Mouse (Mus musculus): Measurements from ENCODE around the gene Dnaja4.

Dnaja4 gene

DNA sequence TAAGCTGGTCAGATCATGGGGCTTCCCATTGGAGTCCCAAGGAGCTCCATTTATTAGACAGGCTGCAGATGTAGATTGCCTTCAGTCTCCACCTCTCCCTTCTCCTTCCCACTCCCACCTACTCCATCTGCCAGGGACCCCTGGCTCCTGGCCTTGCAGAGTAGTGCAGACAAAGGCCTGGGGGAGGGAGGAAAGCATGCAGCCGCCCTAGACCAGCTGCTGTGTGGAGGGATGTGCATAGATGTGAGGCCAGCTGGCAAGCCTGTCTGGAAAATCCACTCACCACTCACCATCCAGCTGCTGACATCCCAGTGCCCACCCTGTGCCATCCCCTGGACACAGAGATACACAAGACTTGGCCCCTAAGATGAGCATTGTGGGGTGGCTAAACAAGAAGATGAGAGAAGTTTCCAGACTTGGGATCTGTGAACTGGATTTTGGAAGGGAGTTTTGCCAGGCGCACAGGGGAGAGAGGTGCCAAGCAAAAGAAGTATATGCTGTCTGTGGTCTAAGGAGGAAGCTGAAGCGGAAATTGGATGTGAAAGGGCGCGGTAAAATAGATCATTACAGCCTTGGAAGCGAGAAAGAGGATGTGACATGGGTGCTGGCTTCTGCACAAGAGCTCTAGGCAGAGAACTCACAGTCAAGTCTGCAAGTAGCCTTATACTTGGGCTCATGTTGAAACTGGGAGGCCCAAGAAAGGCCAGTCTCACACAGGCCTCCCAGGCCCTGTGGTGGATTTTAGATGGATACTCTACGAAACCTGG is 51.7 kb downstream of the Dnaja4 start:
- in situ Hi-C loops (cut with MboI, MseI) = no loop called here

DNA sequence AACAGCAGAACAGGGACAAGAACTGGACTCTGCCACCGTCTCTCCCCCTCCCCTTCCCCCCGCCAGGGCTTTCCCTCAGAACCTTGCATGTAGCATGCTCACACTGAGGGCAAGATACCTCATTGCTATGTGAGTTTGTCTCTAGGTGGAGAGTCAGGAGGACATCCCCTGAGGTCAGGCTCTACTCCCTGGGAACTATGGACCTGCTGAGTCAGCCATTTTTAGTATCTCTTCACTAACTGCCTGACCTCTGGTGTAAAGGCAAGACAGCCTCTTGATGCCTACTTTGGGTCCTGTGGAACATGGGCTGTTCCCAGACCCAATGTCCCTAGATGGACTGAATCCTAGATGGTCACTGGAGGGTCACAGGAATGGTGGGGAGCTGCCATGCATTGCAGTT is 53.0 kb downstream of the Dnaja4 start:
- in situ Hi-C loops (cut with MboI, MseI) = no loop called here

DNA sequence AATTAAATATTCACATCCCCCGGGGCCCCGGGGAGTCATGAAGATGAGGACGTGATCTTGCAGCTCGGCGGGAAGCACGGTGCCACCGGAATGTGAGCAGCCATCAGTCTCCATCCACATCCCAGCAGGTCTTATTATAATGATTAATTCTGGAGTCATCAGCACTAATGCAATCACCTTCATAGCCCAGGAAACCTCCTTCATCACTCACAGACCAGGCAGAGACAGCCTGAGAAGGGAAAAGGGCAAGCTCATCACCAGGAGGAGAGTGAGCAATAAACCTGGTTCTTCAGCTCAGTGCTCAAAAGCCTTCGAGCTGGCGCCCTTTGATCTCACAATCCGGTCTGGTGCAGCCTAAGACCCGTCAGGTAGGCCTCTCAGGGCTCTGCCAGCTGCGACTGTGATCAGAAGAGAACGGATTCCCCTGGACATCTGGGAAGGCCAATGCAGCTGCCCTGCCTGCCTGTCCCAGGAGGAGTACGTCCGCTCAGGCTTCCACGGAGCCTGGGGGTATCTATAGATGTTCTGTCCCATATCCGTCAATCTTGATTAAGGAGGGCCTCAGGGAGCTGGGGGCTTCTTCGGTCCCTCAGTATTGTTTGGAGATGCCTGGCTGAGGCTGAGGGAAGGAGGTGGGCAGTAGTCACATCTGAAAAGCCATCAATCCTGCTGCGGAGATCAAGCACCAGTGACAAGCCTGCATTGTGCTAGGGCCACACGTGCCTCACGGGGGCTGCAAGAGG is 53.7 kb downstream of the Dnaja4 start:
- in situ Hi-C loops (cut with MboI, MseI) = no loop called here

DNA sequence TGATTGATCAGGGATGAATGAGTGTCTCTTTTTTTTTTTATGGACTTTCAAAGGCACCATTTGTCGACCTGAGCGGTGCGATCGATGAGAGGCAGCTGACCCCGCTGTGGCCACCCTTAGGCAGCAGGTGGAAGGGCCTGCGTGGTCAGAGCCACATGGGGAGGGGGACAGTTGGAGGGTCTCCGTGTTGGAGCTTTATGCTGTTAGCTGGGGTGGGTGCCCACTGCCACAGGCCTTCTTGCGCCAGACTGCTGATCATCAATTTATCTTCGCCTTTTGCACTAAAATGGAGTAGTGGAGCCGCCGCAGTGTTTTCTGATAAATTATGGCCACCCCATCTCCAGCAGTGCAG is 54.2 kb downstream of the Dnaja4 start:
- in situ Hi-C loops (cut with MboI, MseI) = no loop called here

DNA sequence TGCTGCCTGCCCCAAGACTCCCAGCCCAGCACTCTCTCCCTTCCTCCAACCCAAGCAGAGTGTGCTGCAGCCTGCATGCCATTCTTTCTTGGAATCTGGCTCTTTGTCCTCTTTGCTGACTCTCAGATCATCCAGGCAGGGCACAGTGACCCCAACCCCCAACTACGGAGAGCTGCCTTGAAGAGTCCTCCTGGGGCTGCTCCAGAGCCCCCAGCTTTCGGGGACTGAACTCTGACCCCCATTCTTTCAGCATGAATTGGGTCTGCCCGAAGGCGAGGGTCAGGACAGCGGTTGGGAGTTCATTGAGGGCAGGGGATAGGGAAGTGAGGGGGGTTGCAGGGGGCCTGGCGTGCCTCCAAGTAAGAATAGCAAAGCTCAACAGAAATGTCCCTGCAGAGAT is 60.9 kb downstream of the Dnaja4 start:
- in situ Hi-C loops (cut with MboI, MseI) = no loop called here

DNA sequence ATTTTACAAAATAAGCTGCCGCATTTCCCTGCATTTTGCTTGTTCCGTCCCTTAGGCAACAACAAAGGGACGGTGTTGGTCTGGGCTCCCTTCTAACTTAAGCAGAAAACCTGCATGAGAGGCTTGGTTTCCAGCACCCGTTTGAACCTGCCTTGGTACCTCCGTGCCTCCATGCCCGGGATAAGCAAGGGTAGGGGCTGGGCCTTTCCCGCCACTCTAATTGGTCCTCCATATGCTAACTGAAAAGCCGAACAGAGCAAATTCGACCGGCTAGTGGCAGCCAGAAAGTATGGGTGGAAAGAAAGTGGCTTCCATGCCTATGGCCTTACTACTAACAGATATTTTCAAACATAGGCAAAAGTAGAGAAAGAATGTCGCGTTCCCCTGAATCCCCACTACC is 65.4 kb downstream of the Dnaja4 start:
- in situ Hi-C loops (cut with MboI, MseI) = no loop called here

DNA sequence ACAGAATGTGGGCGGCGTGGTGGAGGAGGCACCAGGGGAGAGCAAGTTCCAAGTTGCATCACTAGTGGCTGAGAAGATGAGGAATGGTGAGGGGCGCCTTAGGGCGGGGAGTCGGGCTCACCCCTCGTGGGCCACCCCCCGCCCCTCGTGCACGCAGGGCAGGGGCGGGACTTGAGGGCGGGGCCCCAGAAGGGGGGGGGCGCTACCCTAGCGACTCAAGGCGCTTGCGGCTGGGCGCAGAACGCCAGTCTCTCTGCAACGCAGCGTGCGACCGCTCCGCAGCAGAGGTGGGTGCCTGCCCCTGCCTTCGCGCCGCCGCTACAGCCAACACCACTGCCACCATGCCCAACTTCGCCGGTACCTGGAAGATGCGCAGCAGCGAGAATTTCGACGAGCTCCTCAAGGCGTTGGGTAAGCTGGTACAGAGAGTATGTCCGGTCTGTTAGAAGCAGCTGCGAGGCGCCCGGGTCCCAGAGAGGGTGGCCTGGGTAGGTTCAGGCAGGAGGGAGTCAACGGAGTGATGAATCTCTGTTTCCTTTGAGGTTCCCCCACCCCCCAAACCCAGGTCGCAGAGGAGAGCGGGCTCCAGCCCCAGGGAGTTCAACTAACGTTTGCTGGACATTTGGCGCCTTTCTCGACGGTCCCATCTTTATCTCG is 66.0 kb downstream of the Dnaja4 start, which contains the start of gene Crabp1:
TSS of gene Crabp1 (plus strand) at position 188 of the 657 bp plus-strand sequence.
- in situ Hi-C loops (cut with MboI, MseI) = no loop called here

DNA sequence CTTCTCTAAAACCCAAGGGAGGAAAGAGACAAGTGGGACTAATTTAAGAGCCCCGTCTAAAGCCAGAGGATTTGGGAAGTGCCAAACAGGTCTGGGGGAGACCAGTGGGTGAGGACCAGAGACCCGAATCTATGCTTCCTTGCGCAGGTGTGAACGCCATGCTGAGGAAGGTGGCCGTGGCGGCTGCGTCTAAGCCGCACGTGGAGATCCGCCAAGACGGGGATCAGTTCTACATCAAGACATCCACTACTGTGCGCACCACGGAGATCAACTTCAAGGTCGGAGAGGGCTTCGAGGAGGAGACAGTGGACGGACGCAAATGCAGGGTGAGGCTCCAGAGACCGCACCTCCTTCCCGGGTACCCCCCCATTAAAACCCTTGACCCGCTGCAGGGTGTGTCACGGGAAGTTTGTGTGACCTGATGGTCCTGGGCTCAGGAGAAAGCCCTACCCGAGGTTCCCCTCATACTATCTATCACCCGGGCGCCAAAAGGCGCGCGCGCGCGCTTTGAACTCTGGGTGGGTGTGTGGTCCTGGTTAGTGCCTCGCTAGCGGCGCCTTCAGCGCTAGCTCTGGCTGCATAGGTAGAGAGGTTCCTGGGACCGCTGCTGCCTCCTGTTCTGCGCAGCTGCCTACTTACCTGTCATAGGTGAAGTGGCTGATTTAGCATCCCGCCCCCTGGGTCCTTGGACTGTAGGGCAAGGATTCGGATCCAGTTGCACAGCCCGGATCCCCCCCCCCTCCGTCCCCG is 66.8 kb downstream of the Dnaja4 start:
- in situ Hi-C loops (cut with MboI, MseI) = no loop called here
